Mouse (Mus musculus) ES-E14 (cell line): Measurements from ENCODE around the gene Sgsm2.

Experiments used
- CHD2 ChIP-seq: IDR thresholded peaks from 2 replicates; pipeline ENCODE4 v1.6.1; 2014; ENCODE audit warnings: mild to moderate bottlenecking, low read depth, low read length, inconsistent platforms
- MAFK ChIP-seq: IDR thresholded peaks from 2 replicates; pipeline ENCODE4 v1.6.1; 2014; ENCODE audit warnings: mild to moderate bottlenecking, low read depth, low read length, inconsistent platforms; ENCODE audit not compliant: insufficient read depth
- ZNF384 ChIP-seq: IDR thresholded peaks from 2 replicates; pipeline ENCODE4 v1.6.1; 2012; ENCODE audit warnings: low read depth, low read length, inconsistent platforms

DNA sequence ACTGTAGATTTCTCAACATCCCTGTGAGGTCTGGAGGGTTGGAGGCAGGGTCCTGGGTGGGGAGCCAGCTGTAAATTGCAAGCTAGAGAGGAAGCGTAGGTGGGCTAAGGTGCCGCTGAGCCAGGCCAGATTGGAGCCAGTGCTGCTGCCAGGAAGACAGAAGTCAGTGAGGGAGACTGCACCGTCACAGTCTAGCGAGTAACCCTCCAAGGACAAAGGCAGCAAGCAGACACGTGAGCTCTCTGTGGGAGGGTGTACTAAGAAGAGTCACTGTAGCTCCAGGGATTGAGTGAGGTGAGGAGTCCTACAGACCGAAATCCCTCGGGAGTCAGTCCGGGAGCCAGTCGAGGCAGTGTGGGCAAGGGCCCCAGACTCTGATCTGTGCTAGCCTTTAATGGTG is 55.5 kb downstream of the Sgsm2 start:
- no peak for TF ChIP-seq ZNF384
- no peak for TF ChIP-seq CHD2
- TF ChIP-seq MAFK: no peak
